Mouse (Mus musculus) CH12.LX (cell line): Measurements from ENCODE around the gene Mroh2a. TPM values are rescaled to one million over a fixed set of nuclear protein-coding genes. Genes with fewer than 3 reads are reported as not detected.

Experiments
- DNase-seq: peaks from one replicate; pipeline ENCODE4 v3.0.0-alpha.2; 2013; ENCODE audit errors: extremely low read depth
- H3K27ac ChIP-seq: 2 replicates; pipeline ENCODE4 v1.5.1; 2012; ENCODE audit warnings: low read depth, mild to moderate bottlenecking, control low read depth, moderate library complexity; ENCODE audit not compliant: insufficient read depth
- H3K27me3 ChIP-seq: replicated peaks from 2 replicates; pipeline ENCODE3; 2012; ENCODE audit warnings: inconsistent platforms
- H3K36me3 ChIP-seq, 2 experiments: replicated peaks in 1 of 2; 2 replicates each; pipeline versions ENCODE3 to v1.6.1; 2012; ENCODE audit warnings: inconsistent platforms in 1 of 2, low read length in 1 of 2, mild to moderate bottlenecking in 1 of 2, mixed read lengths in 1 of 2, moderate library complexity in 1 of 2; ENCODE audit not compliant: control insufficient read depth in 1 of 2, insufficient read depth in 1 of 2
- H3K4me1 ChIP-seq, 2 experiments: 2 replicates each; pipeline ENCODE4 v1.6.1; 2012; ENCODE audit warnings: inconsistent platforms in 1 of 2, moderate library complexity in 1 of 2; ENCODE audit not compliant: insufficient read depth in 2 of 2, control insufficient read depth in 1 of 2
- H3K4me2 ChIP-seq: 2 replicates; pipeline ENCODE4 v1.6.1; 2012; ENCODE audit warnings: low read depth, mild to moderate bottlenecking, control low read depth; ENCODE audit not compliant: poor library complexity, insufficient read depth, severe bottlenecking
- H3K4me3 ChIP-seq, 3 experiments: fragments of 150-350 bp in 1 of 3; sonication (generic) in 1 of 3; replicated peaks in 1 of 3; 2 replicates each; pipeline versions ENCODE3 to v1.5.1; 2011 to 2012; ENCODE audit warnings: low read depth in 2 of 3, low read length in 2 of 3, mild to moderate bottlenecking in 2 of 3, moderate library complexity in 2 of 3, control low read depth in 1 of 3, improper control_type of control experiment in 1 of 3, inconsistent platforms in 1 of 3, mixed read lengths in 1 of 3; ENCODE audit not compliant: poor library complexity in 1 of 3
- H3K79me2 ChIP-seq: replicated peaks from 2 replicates; pipeline ENCODE4 v1.6.1; 2012; ENCODE audit warnings: mild to moderate bottlenecking, moderate library complexity; ENCODE audit not compliant: control insufficient read depth, poor library complexity, insufficient read depth, severe bottlenecking; ENCODE audit errors: extremely low read depth
- H3K9ac ChIP-seq: 2 replicates; pipeline ENCODE4 v1.6.1; 2012; ENCODE audit warnings: low read depth, mild to moderate bottlenecking, control low read depth, moderate library complexity; ENCODE audit not compliant: insufficient read depth
- H3K9me3 ChIP-seq: replicated peaks from 2 replicates; pipeline ENCODE3; 2012; ENCODE audit warnings: low read length, inconsistent platforms, mixed read lengths
- BHLHE40 ChIP-seq: IDR thresholded peaks from 2 replicates; pipeline ENCODE4 v1.6.1; 2011; ENCODE audit warnings: mild to moderate bottlenecking, low read depth, low read length, improper control_type of control experiment
- CHD1 ChIP-seq: IDR thresholded peaks from 2 replicates; pipeline ENCODE4 v1.6.1; 2012; ENCODE audit warnings: low read depth, low read length, improper control_type of control experiment, inconsistent platforms
- CHD2 ChIP-seq: IDR thresholded peaks from 2 replicates; pipeline ENCODE4 v1.6.1; 2011; ENCODE audit warnings: low read length, improper control_type of control experiment
- CTCF ChIP-seq, 2 experiments: IDR thresholded peaks in 1 of 2; conservative IDR thresholded peaks in 1 of 2; 2 replicates each; pipeline ENCODE4 v1.5.1; 2011 to 2012; ENCODE audit warnings: low read depth in 2 of 2, low read length in 2 of 2, improper control_type of control experiment in 1 of 2, inconsistent platforms in 1 of 2, mild to moderate bottlenecking in 1 of 2, moderate library complexity in 1 of 2
- E2F4 ChIP-seq: IDR thresholded peaks from 2 replicates; pipeline ENCODE4 v1.6.1; 2011; ENCODE audit warnings: low read depth, low read length, improper control_type of control experiment; ENCODE audit not compliant: insufficient replicate concordance
- EP300 ChIP-seq: IDR thresholded peaks from 2 replicates; pipeline ENCODE4 v1.6.1; 2011; ENCODE audit warnings: low read length, improper control_type of control experiment
- ETS1 ChIP-seq: conservative IDR thresholded peaks from 2 replicates; pipeline ENCODE4 v1.6.1; 2012; ENCODE audit warnings: low read depth, mild to moderate bottlenecking, inconsistent platforms, low read length, improper control_type of control experiment, moderate library complexity
- GABPA ChIP-seq: IDR thresholded peaks from 2 replicates; pipeline ENCODE4 v1.6.1; 2012; ENCODE audit warnings: low read depth, low read length, improper control_type of control experiment, inconsistent platforms; ENCODE audit not compliant: insufficient replicate concordance
- HCFC1 ChIP-seq: IDR thresholded peaks from 2 replicates; pipeline ENCODE4 v1.6.1; 2012; ENCODE audit warnings: low read depth, mild to moderate bottlenecking, inconsistent platforms, low read length, improper control_type of control experiment
- IRF4 ChIP-seq: IDR thresholded peaks from 2 replicates; pipeline ENCODE4 v1.6.1; 2014; ENCODE audit warnings: low read depth, mild to moderate bottlenecking, inconsistent platforms, low read length, improper control_type of control experiment
- JUND ChIP-seq: conservative IDR thresholded peaks from 2 replicates; pipeline ENCODE4 v1.6.1; 2011; ENCODE audit warnings: low read depth, low read length, improper control_type of control experiment
- MAFK ChIP-seq: IDR thresholded peaks from 2 replicates; pipeline ENCODE4 v1.6.1; 2011; ENCODE audit warnings: low read length, improper control_type of control experiment; ENCODE audit not compliant: insufficient replicate concordance
- MAX ChIP-seq: IDR thresholded peaks from 2 replicates; pipeline ENCODE4 v1.6.1; 2011; ENCODE audit warnings: low read length, improper control_type of control experiment
- MEF2A ChIP-seq: IDR thresholded peaks from 2 replicates; pipeline ENCODE4 v1.6.1; 2014; ENCODE audit warnings: low read depth, mild to moderate bottlenecking, inconsistent platforms, low read length, improper control_type of control experiment, borderline replicate concordance
- MXI1 ChIP-seq: IDR thresholded peaks from 2 replicates; pipeline ENCODE4 v1.6.1; 2011; ENCODE audit warnings: mild to moderate bottlenecking, low read depth, low read length, improper control_type of control experiment
- NRF1 ChIP-seq: IDR thresholded peaks from 2 replicates; pipeline ENCODE4 v1.6.1; 2014; ENCODE audit warnings: low read depth, mild to moderate bottlenecking, inconsistent platforms, low read length, improper control_type of control experiment, moderate library complexity
- POLR2A ChIP-seq: IDR thresholded peaks from 2 replicates; pipeline ENCODE4 v1.6.1; 2011; ENCODE audit warnings: low read depth, mild to moderate bottlenecking, improper control_type of control experiment, low read length
- POLR2AphosphoS2 ChIP-seq: IDR thresholded peaks from 2 replicates; pipeline ENCODE4 v1.6.1; 2011; ENCODE audit warnings: low read depth, low read length, improper control_type of control experiment
- RAD21 ChIP-seq: IDR thresholded peaks from 2 replicates; pipeline ENCODE4 v1.6.1; 2011; ENCODE audit warnings: low read depth, mild to moderate bottlenecking, low read length, improper control_type of control experiment, moderate library complexity
- RCOR1 ChIP-seq: conservative IDR thresholded peaks from 2 replicates; pipeline ENCODE4 v1.6.1; 2012; ENCODE audit warnings: low read depth, mild to moderate bottlenecking, inconsistent platforms, low read length, improper control_type of control experiment
- SMC3 ChIP-seq: IDR thresholded peaks from 2 replicates; pipeline ENCODE4 v1.6.1; 2011; ENCODE audit warnings: low read depth, low read length, improper control_type of control experiment
- UBTF ChIP-seq: IDR thresholded peaks from 2 replicates; pipeline ENCODE4 v1.6.1; 2012; ENCODE audit warnings: low read depth, mild to moderate bottlenecking, inconsistent platforms, low read length, improper control_type of control experiment, moderate library complexity
- USF1 ChIP-seq: IDR thresholded peaks from 2 replicates; pipeline ENCODE4 v1.6.1; 2014; ENCODE audit warnings: low read depth, mild to moderate bottlenecking, inconsistent platforms, low read length, improper control_type of control experiment
- USF2 ChIP-seq: conservative IDR thresholded peaks from 2 replicates; pipeline ENCODE4 v1.6.1; 2011; ENCODE audit warnings: low read depth, low read length, improper control_type of control experiment
- ZC3H11A ChIP-seq: IDR thresholded peaks from 2 replicates; pipeline ENCODE4 v1.6.1; 2012; ENCODE audit warnings: low read depth, mild to moderate bottlenecking, inconsistent platforms, low read length, improper control_type of control experiment
- ZKSCAN1 ChIP-seq: IDR thresholded peaks from 2 replicates; pipeline ENCODE4 v1.6.1; 2012; ENCODE audit warnings: low read depth, inconsistent platforms, low read length, improper control_type of control experiment, borderline replicate concordance
- ZMIZ1 ChIP-seq: IDR thresholded peaks from 2 replicates; pipeline ENCODE4 v1.6.1; 2012; ENCODE audit warnings: low read depth, mild to moderate bottlenecking, inconsistent platforms, low read length, improper control_type of control experiment
- dilution Hi-C: fragments of 300-500 bp; cut with MboI; formaldehyde crosslinking; loops from 2 replicates; pipeline ENCODE4 v1.14.3; 2020; ENCODE audit warnings: low sequenced_read_pairs; ENCODE audit not compliant: extremely low pct_unique_long_range_greater_than_20kb, extremely low pct_ligation_motif_present
- in situ Hi-C: fragments of 300-500 bp; cut with MboI; formaldehyde crosslinking; loops from 3 replicates; pipeline ENCODE4 v1.14.3; 2019; ENCODE audit warnings: low sequenced_read_pairs, low pct_ligation_motif_present, low pct_unique_long_range_greater_than_20kb, mixed read lengths
- polyA plus RNA-seq: library from polyadenylated mRNA; unstranded; fragments of >175 nt; gene quantifications from 2 replicates; pipeline ENCODE4 v1.2.1, GENCODE M21; 2012; ENCODE audit warnings: low read depth; ENCODE audit not compliant: insufficient read length
- total RNA-seq, 2 experiments: library from RNA; depleted of rRNA; stranded (reverse); fragments of 300-350 nt in 1 of 2; fragments of >200 nt in 1 of 2; gene quantifications; 2 replicates each; pipeline ENCODE4 v1.2.3; 2012 to 2014

Mroh2a gene
- total and polyA plus RNA-seq, 3 experiments, result 0.17 to 1.0 TPM; not detected in 1

DNA sequence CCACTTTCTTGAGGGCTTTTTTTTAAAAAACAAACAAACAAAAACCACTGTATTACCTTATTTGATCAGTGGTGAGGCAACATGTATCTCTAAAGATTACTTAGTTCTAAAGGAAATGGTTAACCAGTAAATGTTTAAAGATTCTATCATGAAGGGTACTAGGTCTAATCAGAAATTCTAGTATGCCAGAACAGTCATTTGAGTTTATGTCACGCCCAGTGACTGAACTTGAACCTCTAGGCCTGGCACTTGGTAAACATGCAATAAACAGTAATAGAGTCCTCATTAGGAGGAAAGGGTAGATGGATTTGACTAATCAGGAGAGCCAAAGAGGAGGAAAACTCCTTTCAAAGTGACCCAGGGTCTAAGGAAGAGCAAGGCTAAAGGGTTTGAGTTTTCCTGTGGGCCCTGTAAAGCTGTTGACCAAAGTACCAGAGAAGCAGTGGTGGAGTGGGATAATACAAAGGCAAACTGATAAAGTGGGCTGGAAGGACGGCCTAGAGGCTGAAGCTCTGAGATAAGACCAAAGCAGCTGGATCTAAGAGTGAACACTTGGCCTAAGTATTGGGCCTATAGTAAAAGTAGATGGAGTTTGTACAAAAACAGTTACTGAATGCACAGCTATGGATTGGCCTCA is 19.8 kb upstream of the Mroh2a start:
- Histone ChIP-seq H3K4me2 (no peak overlapping the region), H3K36me3 (peaks cover 0 to 6% of the 10 kb centered on the region in 2 experiments), H3K9ac (no peak overlapping the region), H3K27me3 (no peaks in the 10 kb centered on the region), H3K9me3 (peaks cover 10% of the 10 kb centered on the region), H3K4me3 (no peak overlapping the region), H3K27ac (no peak overlapping the region), H3K79me2 (no peaks in the 10 kb centered on the region), H3K4me1 (no peaks in the 10 kb centered on the region)
- DNase-seq, result no peak
- in situ Hi-C loops (no loop called here), dilution Hi-C loops (no loop called here)
- TF ChIP-seq CHD2 (no peak), EP300 (no peak), IRF4 (no peak), MAX (no peak), SMC3 (no peak), UBTF (no peak), NRF1 (no peak), JUND (no peak), CTCF (conservative IDR thresholded peaks at IDR 0.05 in 1 of 2, IDR thresholded peaks at IDR 0.05 in 1 of 2; ENCODE audit: low read depth in 2 of 2, low read length in 2 of 2) (no peak), RCOR1 (no peak), GABPA (no peak), HCFC1 (no peak), POLR2A (no peak), MAFK (no peak), POLR2AphosphoS2 (no peak), ETS1 (no peak), MXI1 (no peak), ZKSCAN1 (no peak), RAD21 (no peak), USF2 (no peak)

GRCm38 (mm10) chr1:88211812-88212211 is 15.0 kb upstream of the Mroh2a start, which contains the start of gene Ugt1a1:
Ugt1a1 (plus strand) TSS chr1:88211959.
- dilution Hi-C loops, result no loop called here
- H3K27ac ChIP-seq, result no peak within 1 kb of the TSS
- no peaks in the 10 kb centered on the region for H3K79me2 ChIP-seq
- no peaks in the 10 kb centered on the region for H3K27me3 ChIP-seq
- H3K4me3 ChIP-seq, result no peak within 1 kb of the TSS
- no peak for DNase-seq
- H3K36me3 ChIP-seq, result no peaks in the 10 kb centered on the region
- H3K9ac ChIP-seq, result no peak within 1 kb of the TSS
- no peaks in the 10 kb centered on the region for H3K4me1 ChIP-seq
- no peak within 1 kb of the TSS for H3K4me2 ChIP-seq
- in situ Hi-C loops, result no loop called here
- H3K9me3 ChIP-seq, result peaks cover 50% of the 10 kb centered on the region
- TF ChIP-seq ZKSCAN1, result no peak
- TF ChIP-seq IRF4, result no peak
- TF ChIP-seq NRF1, result no peak
- TF ChIP-seq ZC3H11A, result no peak
- no peak for TF ChIP-seq RCOR1
- TF ChIP-seq CTCF (conservative IDR thresholded peaks at IDR 0.05 in 1 of 2, IDR thresholded peaks at IDR 0.05 in 1 of 2; ENCODE audit: low read depth in 2 of 2, low read length in 2 of 2), result no peak
- TF ChIP-seq CHD1, result no peak
- TF ChIP-seq MEF2A, result no peak
- TF ChIP-seq USF1, result no peak
- no peak for TF ChIP-seq EP300
- no peak for TF ChIP-seq MAFK
- TF ChIP-seq BHLHE40, result no peak
- TF ChIP-seq E2F4, result no peak
- TF ChIP-seq ZMIZ1, result no peak
- TF ChIP-seq, all 38 proteins: peak for 0
